Mouse (Mus musculus) midbrain, embryonic 14.5 days (tissue): ENCODE measurements around the gene Igsf9b. TPM values are rescaled to one million over a fixed set of nuclear protein-coding genes. Genes with fewer than 3 reads are reported as not detected.
A peak's percentile ranks its signal among the peaks of the same experiment; 100 is the strongest.

Source experiments
- ATAC-seq: fragments of 200-750 bp; cut with Nextera tagmentation; 2 replicates; pipeline ENCODE4 v1.8.0; 2017; ENCODE audit warnings: moderate number of reproducible peaks, moderate library complexity; ENCODE audit not compliant: low FRiP score, low TSS enrichment
- DNase-seq: peaks from one replicate; pipeline ENCODE4 v3.0.0-alpha.2; 2015
- H3K27ac ChIP-seq: fragments of 300-500 bp; sonication (generic); replicated peaks from 2 replicates; pipeline ENCODE4 v1.5.1; 2014; ENCODE audit warnings: mild to moderate bottlenecking, low read depth, low read length, moderate library complexity
- H3K27me3 ChIP-seq: fragments of 300-500 bp; sonication (generic); 2 replicates; pipeline ENCODE4 v1.6.1; 2014; ENCODE audit warnings: low read length, control low read depth, mixed read lengths; ENCODE audit not compliant: control insufficient read depth, insufficient read depth
- H3K36me3 ChIP-seq: fragments of 300-500 bp; sonication (generic); 2 replicates; pipeline ENCODE4 v1.6.1; 2014; ENCODE audit warnings: low read length, control low read depth; ENCODE audit not compliant: control insufficient read depth, insufficient read depth
- H3K4me1 ChIP-seq: fragments of 300-500 bp; sonication (generic); 2 replicates; pipeline ENCODE4 v1.6.1; 2014; ENCODE audit warnings: mild to moderate bottlenecking, antibody characterized with exemption, low read length, control low read depth; ENCODE audit not compliant: control insufficient read depth, insufficient read depth
- H3K4me2 ChIP-seq: fragments of 300-500 bp; sonication (generic); 2 replicates; pipeline ENCODE4 v1.6.1; 2014; ENCODE audit warnings: mild to moderate bottlenecking, low read length, moderate library complexity
- H3K4me3 ChIP-seq: fragments of 300-500 bp; sonication (generic); replicated peaks from 2 replicates; pipeline ENCODE4 v1.5.1; 2014; ENCODE audit warnings: low read depth, low read length
- H3K9ac ChIP-seq: fragments of 300-500 bp; sonication (generic); replicated peaks from 2 replicates; pipeline ENCODE4 v1.6.1; 2014; ENCODE audit warnings: mild to moderate bottlenecking, low read length, moderate library complexity
- H3K9me3 ChIP-seq: fragments of 300-500 bp; sonication (generic); 2 replicates; pipeline ENCODE4 v1.6.1; 2016; ENCODE audit warnings: low read length, control low read depth, mixed read lengths; ENCODE audit not compliant: control insufficient read depth
- WGBS: fragments of 180-500 bp; shearing (Covaris S2); extraction: QIAGEN DNeasy Blood & Tissue Kit; methylation state at CpG from one replicate; pipeline ENCODE4 v1.1.7; 2014; 5-methylcytosine and 5-hydroxymethylcytosine counted together
- polyA plus RNA-seq: library from polyadenylated mRNA; unstranded; fragments of >200 nt; fragmentation: Nextera tagmentation; extraction: Ambion mirVana; gene quantifications from 2 replicates; pipeline ENCODE4 v1.2.1, GENCODE M21; 2014

Igsf9b gene
- polyA plus RNA-seq, 1 experiment from 2014 or later, result 12.0 TPM

DNA sequence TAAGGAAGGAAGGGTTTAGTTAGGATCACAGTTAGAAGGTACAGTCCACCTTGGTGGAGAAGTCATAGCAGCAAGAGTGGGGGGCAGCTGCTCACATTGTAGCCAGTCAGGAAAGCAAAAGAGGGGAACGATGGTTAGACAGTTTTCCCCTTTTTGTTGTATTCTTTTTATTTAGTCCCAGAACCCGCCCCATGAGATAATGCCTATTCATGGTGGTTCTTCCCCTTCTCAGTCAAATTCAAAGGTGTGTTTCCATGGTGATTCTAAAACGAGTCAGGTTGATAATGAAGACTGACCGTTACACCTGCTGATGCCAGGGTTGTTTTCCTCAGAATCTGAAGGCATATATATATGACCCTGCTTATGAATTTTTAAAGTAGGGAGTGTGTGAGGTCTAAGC, 29.7 kb upstream of the Igsf9b start:
- no peaks in the 10 kb centered on the region for H3K4me1 ChIP-seq
- no peak for DNase-seq
- no peaks in the 10 kb centered on the region for H3K27me3 ChIP-seq
- H3K9ac ChIP-seq, result no peak overlapping the region
- no peak overlapping the region for H3K4me3 ChIP-seq
- no peak overlapping the region for H3K4me2 ChIP-seq
- ATAC-seq, result no peak
- H3K9me3 ChIP-seq, result no peaks in the 10 kb centered on the region
- 34% methylated on average over 4 of the region's 4 CpGs for WGBS
- H3K27ac ChIP-seq, result no peak overlapping the region
- no peaks in the 10 kb centered on the region for H3K36me3 ChIP-seq

GRCm38 (mm10) chr9:27269904-27270303, 29.1 kb upstream of the Igsf9b start:
- Histone ChIP-seq H3K4me3 (no peak overlapping the region), H3K4me2 (no peak overlapping the region), H3K27ac (no peak overlapping the region), H3K4me1 (no peaks in the 10 kb centered on the region), H3K9ac (no peak overlapping the region), H3K36me3 (no peaks in the 10 kb centered on the region), H3K9me3 (no peaks in the 10 kb centered on the region), H3K27me3 (no peaks in the 10 kb centered on the region)
- DNase-seq, result no peak
- ATAC-seq, result no peak
- 77% methylated on average over 2 of the region's 2 CpGs for WGBS

GRCm38 (mm10) chr9:27271899-27272298, 27.1 kb upstream of the Igsf9b start:
- no peak for ATAC-seq
- 84% methylated on average over 2 of the region's 2 CpGs for WGBS
- Histone ChIP-seq H3K36me3 (no peaks in the 10 kb centered on the region), H3K4me1 (no peaks in the 10 kb centered on the region), H3K9me3 (no peaks in the 10 kb centered on the region), H3K4me2 (no peak overlapping the region), H3K9ac (no peak overlapping the region), H3K27me3 (no peaks in the 10 kb centered on the region), H3K4me3 (no peak overlapping the region), H3K27ac (no peak overlapping the region)
- no peak for DNase-seq

DNA sequence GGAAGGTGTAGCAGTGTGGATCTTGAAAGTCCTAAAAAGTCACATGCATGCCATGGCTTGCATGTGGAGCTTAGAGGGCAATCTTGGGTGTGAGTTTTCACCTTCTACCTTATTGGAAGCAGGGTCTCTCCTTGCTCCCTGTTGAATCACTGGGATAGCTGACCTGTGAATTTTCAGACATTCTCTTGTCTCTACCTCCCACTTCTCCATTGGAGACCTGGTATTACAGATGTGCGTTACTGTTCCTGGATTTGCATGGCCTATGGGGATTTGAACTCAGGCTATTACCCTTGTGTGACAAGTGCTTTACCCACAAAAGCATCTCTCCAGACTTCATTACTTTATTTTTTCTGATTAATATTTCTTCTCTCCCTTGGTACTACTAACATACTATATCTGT, 26.1 kb upstream of the Igsf9b start:
- 88% methylated on average over 1 of the region's 1 CpGs for WGBS

DNA sequence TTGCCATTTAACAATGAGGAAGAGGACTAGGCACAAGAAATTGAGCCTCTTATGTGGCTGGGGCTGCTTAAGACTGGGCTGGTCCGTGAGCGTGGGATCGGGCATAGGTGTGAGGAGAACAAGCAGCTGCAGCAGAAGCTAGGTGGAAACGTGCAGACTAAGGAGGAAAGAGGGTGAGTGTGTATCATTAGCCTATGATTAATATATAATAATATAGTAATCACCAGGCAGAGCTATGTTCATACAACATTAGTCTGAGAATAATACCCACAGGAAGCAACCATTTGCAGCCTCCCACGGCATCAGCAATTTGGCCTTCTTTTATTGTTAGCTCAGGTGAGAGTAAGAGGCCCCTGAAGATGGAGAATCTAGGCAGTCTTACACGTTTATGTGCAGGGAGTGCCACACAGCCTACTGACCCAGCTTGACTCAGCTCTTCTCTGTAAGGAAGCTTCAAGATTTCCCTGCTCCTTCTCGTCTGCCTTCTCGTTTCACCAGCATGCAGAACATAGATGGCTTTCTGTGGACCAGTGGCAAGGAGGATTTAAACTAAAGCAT, 22.6 kb upstream of the Igsf9b start:
- H3K27me3 ChIP-seq, result no peaks in the 10 kb centered on the region
- no peaks in the 10 kb centered on the region for H3K4me1 ChIP-seq
- no peak overlapping the region for H3K4me2 ChIP-seq
- H3K36me3 ChIP-seq, result no peaks in the 10 kb centered on the region
- 82% methylated on average over 8 of the region's 8 CpGs for WGBS
- no peak overlapping the region for H3K4me3 ChIP-seq
- no peaks in the 10 kb centered on the region for H3K9me3 ChIP-seq
- ATAC-seq (no peak), DNase-seq (no peak)
- no peak overlapping the region for H3K27ac ChIP-seq
- no peak overlapping the region for H3K9ac ChIP-seq

More for the DNA sequence above, 26.1 kb upstream of the Igsf9b start:
- Histone ChIP-seq H3K9ac (no peak overlapping the region), H3K27ac (no peak overlapping the region), H3K4me1 (no peaks in the 10 kb centered on the region), H3K27me3 (no peaks in the 10 kb centered on the region), H3K4me2 (no peak overlapping the region), H3K36me3 (no peaks in the 10 kb centered on the region), H3K4me3 (no peak overlapping the region), H3K9me3 (no peaks in the 10 kb centered on the region)
- DNase-seq (no peak), ATAC-seq (no peak)

- Histone ChIP-seq H3K27ac (no peak overlapping the region), H3K27me3 (no peaks in the 10 kb centered on the region), H3K36me3 (no peaks in the 10 kb centered on the region), H3K4me1 (no peaks in the 10 kb centered on the region), H3K9me3 (no peaks in the 10 kb centered on the region), H3K4me2 (no peak overlapping the region), H3K9ac (no peak overlapping the region), H3K4me3 (no peak overlapping the region)
- 80% methylated on average over 5 of the region's 5 CpGs for WGBS
- ATAC-seq, result no peak
- DNase-seq, result no peak
Measured at GRCm38 (mm10) chr9:27277401-27278087, 21.5 kb upstream of the Igsf9b start.

DNA sequence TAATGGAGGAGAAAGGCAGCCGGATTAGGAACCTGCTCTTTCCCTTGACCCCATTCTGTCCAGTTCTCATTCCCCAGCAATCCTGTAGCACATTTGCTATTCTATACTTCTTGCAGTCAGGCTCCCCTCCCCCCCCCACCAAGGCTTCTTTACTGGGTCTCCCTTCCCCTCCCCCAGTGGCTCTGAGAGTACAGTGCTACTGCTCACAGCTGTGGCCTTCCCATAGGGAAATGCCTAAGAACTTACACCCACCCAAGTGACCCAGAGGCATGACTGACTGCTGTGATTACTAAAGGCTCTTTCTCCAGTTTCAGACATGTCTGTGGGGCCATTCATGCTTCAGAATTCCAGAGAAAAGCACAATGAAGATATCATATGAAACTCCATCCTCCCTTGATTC, 20.0 kb upstream of the Igsf9b start:
- H3K36me3 ChIP-seq, result no peaks in the 10 kb centered on the region
- no peak overlapping the region for H3K9ac ChIP-seq
- DNase-seq (peak; percentile 27), ATAC-seq (no peak)
- no peaks in the 10 kb centered on the region for H3K4me1 ChIP-seq
- H3K4me3 ChIP-seq, result no peak overlapping the region
- H3K9me3 ChIP-seq, result no peaks in the 10 kb centered on the region
- H3K4me2 ChIP-seq, result no peak overlapping the region
- WGBS, result 48% methylated on average over 1 of the region's 1 CpGs
- H3K27me3 ChIP-seq, result no peaks in the 10 kb centered on the region
- no peak overlapping the region for H3K27ac ChIP-seq

GRCm38 (mm10) chr9:27280976-27281375, 18.0 kb upstream of the Igsf9b start:
- Histone ChIP-seq H3K4me1 (no peaks in the 10 kb centered on the region), H3K36me3 (no peaks in the 10 kb centered on the region), H3K9me3 (no peaks in the 10 kb centered on the region), H3K27me3 (no peaks in the 10 kb centered on the region), H3K9ac (no peak overlapping the region), H3K4me2 (no peak overlapping the region), H3K27ac (no peak overlapping the region), H3K4me3 (no peak overlapping the region)
- 83% methylated on average over 4 of the region's 4 CpGs for WGBS
- ATAC-seq, result no peak
- DNase-seq, result no peak

GRCm38 (mm10) chr9:27285719-27286249, 13.2 kb upstream of the Igsf9b start:
- ATAC-seq, result no peak

More at GRCm38 (mm10) chr9:27285719-27286249, 13.2 kb upstream of the Igsf9b start:
- no peak overlapping the region for H3K4me2 ChIP-seq
- H3K4me1 ChIP-seq, result peaks cover 9% of the 10 kb centered on the region
- no peak for DNase-seq
- 68% methylated on average over 3 of the region's 3 CpGs for WGBS
- H3K36me3 ChIP-seq, result no peaks in the 10 kb centered on the region
- no peak overlapping the region for H3K4me3 ChIP-seq
- H3K9me3 ChIP-seq, result no peaks in the 10 kb centered on the region
- H3K27me3 ChIP-seq, result no peaks in the 10 kb centered on the region; the same call in 1 of the 2 replicates
- no peak overlapping the region for H3K9ac ChIP-seq
- H3K27ac ChIP-seq, result no peak overlapping the region
